Mouse (Mus musculus) heart, postnatal 36 days (tissue): ENCODE data around the gene Olfr1260. TPM values are rescaled to one million over a fixed set of nuclear protein-coding genes. Genes with fewer than 3 reads are reported as not detected.

ENCODE experiments used
- DNase-seq, 2 experiments: peaks; one replicate each; pipeline ENCODE4 v3.0.0; 2021 to 2022
- intact Hi-C: fragments of 180-260 bp; cut with DNase I; formaldehyde crosslinking; loops from one replicate; pipeline ENCODE4 v1.15.1; 2025
- total RNA-seq, 2 experiments: library from RNA; stranded (reverse); gene quantifications; 2 replicates each; pipeline ENCODE4 v1.2.3; 2021

Gene Olfr1260
- not detected for total RNA-seq

- no peak for DNase-seq
- intact Hi-C loops: no loop called here
Observed at GRCm38 (mm10) chr2:89974184-89974583, at the start of gene Olfr1260. Gene Olfr1260 (plus strand): TSS chr2:89974340.

GRCm38 (mm10) chr2:89927009-89927408 is 47.1 kb upstream of the Olfr1260 start, which contains the start of gene Olfr1258:
Gene Olfr1258 (plus strand): TSS chr2:89927309.
- DNase-seq: no peak
- intact Hi-C loops: no loop called here

GRCm38 (mm10) chr2:89948564-89948963 is 25.6 kb upstream of the Olfr1260 start, which contains the start of gene Olfr1259:
Gene Olfr1259 (minus strand): TSS chr2:89948664.
- DNase-seq: no peak
- intact Hi-C loops: no loop called here

- DNase-seq: no peak
- intact Hi-C loops: no loop called here
Observed at GRCm38 (mm10) chr2:89977709-89978108, 3.6 kb downstream of the Olfr1260 start.

GRCm38 (mm10) chr2:89990921-89991320 is 16.8 kb downstream of the Olfr1260 start, which contains the start of gene Olfr1261:
Gene Olfr1261 (plus strand): TSS chr2:89991221.
- no peak for DNase-seq
- intact Hi-C loops: no loop called here

GRCm38 (mm10) chr2:89999845-90000244 is 25.7 kb downstream of the Olfr1260 start, which contains the start of gene Olfr1262:
Gene Olfr1262 (plus strand): TSS chr2:90000145.
- DNase-seq: no peak
- intact Hi-C loops: no loop called here

- DNase-seq: no peak
- intact Hi-C loops: no loop called here
Observed at GRCm38 (mm10) chr2:90011831-90012230, 37.7 kb downstream of the Olfr1260 start, which contains the start of gene Olfr1263. Gene Olfr1263 (plus strand): TSS chr2:90012131.

- intact Hi-C loops: no loop called here
- no peak for DNase-seq
Observed at GRCm38 (mm10) chr2:90025477-90025876, 51.3 kb downstream of the Olfr1260 start, which contains the start of gene Olfr1264. Gene Olfr1264 (minus strand): TSS chr2:90025577.

Other genes with a start within 250 kb of the Olfr1260 start
- not detected for gene Olfr1252, start 249.3 kb upstream of the Olfr1260 start, total RNA-seq
- gene Olfr1253, start 217.2 kb upstream of the Olfr1260 start, total RNA-seq: not detected
- gene Olfr1254, start 180.7 kb upstream of the Olfr1260 start, total RNA-seq: not detected
- not detected for gene Olfr1255, start 162.3 kb upstream of the Olfr1260 start, total RNA-seq
- gene Olfr1256, start 132.8 kb upstream of the Olfr1260 start, total RNA-seq: not detected
- not detected for gene Olfr48, start 126.1 kb upstream of the Olfr1260 start, total RNA-seq
- gene Olfr1257, start 95.9 kb upstream of the Olfr1260 start, total RNA-seq: not detected
- not detected for gene Olfr1258, start 47.0 kb upstream of the Olfr1260 start, total RNA-seq
- gene Olfr1259, start 25.7 kb upstream of the Olfr1260 start, total RNA-seq: not detected
- not detected for gene Olfr1261, start 16.9 kb downstream of the Olfr1260 start, total RNA-seq
- gene Olfr1262, start 25.8 kb downstream of the Olfr1260 start, total RNA-seq: not detected
- gene Olfr1263, start 37.8 kb downstream of the Olfr1260 start, total RNA-seq: not detected
- not detected for gene Olfr1264, start 51.2 kb downstream of the Olfr1260 start, total RNA-seq
- gene Olfr1265, start 61.0 kb downstream of the Olfr1260 start, total RNA-seq: not detected
- gene Olfr140, start 89.3 kb downstream of the Olfr1260 start, total RNA-seq: not detected
- gene Olfr1269, start 147.1 kb downstream of the Olfr1260 start, total RNA-seq: not detected
- gene Olfr32, start 168.0 kb downstream of the Olfr1260 start, total RNA-seq: not detected
- gene Olfr1270, start 178.8 kb downstream of the Olfr1260 start, total RNA-seq: not detected